Comparison of ENCODE assay signal across 8 mouse cellular contexts in genomic region chr13:37963354-37964007, GRCm38 (mm10). TPM values are rescaled to one million over a fixed set of nuclear protein-coding genes. Genes with fewer than 3 reads are reported as not detected.
DNase-seq lines count a peak whose midpoint lies in the region; ATAC-seq and TF ChIP-seq lines count a peak whose summit lies in the region.

No protein-coding gene starts in this region.

- H3K36me3 ChIP-seq in forebrain, embryonic 16.5 days (ENCODE audit: control insufficient read depth, insufficient read depth): no peaks in the 10 kb centered on the region
- H3K36me3 ChIP-seq in lung, embryonic 14.5 days (ENCODE audit: insufficient read depth): no peaks in the 10 kb centered on the region
- no peaks in the 10 kb centered on the region for H3K36me3 ChIP-seq in neural tube, embryonic 15.5 days

- H3K9ac ChIP-seq in forebrain, embryonic 16.5 days (replicated peaks; ENCODE audit: low read depth, low read length): no peak overlapping the region
- H3K9ac ChIP-seq in lung, embryonic 14.5 days: peak overlapping the region; percentile 59
- H3K9ac ChIP-seq in neural tube, embryonic 15.5 days (replicated peaks): no peak overlapping the region

- peak; percentile 90 for TF ChIP-seq CTCF in lung, embryonic 14.5 days (IDR thresholded peaks at IDR 0.05; ENCODE audit: low read depth)

- ATAC-seq in forebrain, embryonic 16.5 days: no peak
- ATAC-seq in lung, embryonic 14.5 days (ENCODE audit: insufficient read depth): peak; percentile 26; the same call in 1 of the 2 replicates
- ATAC-seq in neural tube, embryonic 15.5 days (ENCODE audit: low FRiP score): no peak

- H3K4me3 ChIP-seq in forebrain, embryonic 16.5 days (replicated peaks; ENCODE audit: low read length): peak overlapping the region; percentile 30; the same call in 1 of the 2 replicates
- peak overlapping the region; percentile 38 for H3K4me3 ChIP-seq in lung, embryonic 14.5 days (ENCODE audit: low read depth, low read length)
- H3K4me3 ChIP-seq in neural tube, embryonic 15.5 days (replicated peaks): peak overlapping the region; percentile 28; the same call in 1 of the 2 replicates

- H3K9me3 ChIP-seq in forebrain, embryonic 16.5 days (ENCODE audit: control insufficient read depth, low read length): no peaks in the 10 kb centered on the region
- no peaks in the 10 kb centered on the region for H3K9me3 ChIP-seq in lung, embryonic 14.5 days (ENCODE audit: low read depth, low read length)
- no peaks in the 10 kb centered on the region for H3K9me3 ChIP-seq in neural tube, embryonic 15.5 days (replicated peaks)

- under 1% methylated on average over 12 of the region's 12 CpGs for WGBS in forebrain, embryonic 16.5 days
- WGBS in lung, embryonic 14.5 days: 2% methylated on average over 12 of the region's 12 CpGs
- under 1% methylated on average over 12 of the region's 12 CpGs for WGBS in neural tube, embryonic 15.5 days

- H3K27ac ChIP-seq in forebrain, embryonic 16.5 days (ENCODE audit: low read length): no peak overlapping the region
- H3K27ac ChIP-seq in lung, embryonic 14.5 days (ENCODE audit: low read depth): no peak overlapping the region; the same call in 1 of the 2 replicates
- H3K27ac ChIP-seq in neural tube, embryonic 15.5 days (replicated peaks): no peak overlapping the region

- H3K4me2 ChIP-seq in forebrain, embryonic 16.5 days (ENCODE audit: low read length): peak overlapping the region; percentile 46
- peak overlapping the region; percentile 68 for H3K4me2 ChIP-seq in lung, embryonic 14.5 days
- peak overlapping the region; percentile 54 for H3K4me2 ChIP-seq in neural tube, embryonic 15.5 days

- peak; percentile 85 for DNase-seq in MEL-GATA-1-ER (ENCODE audit: extremely low read depth, low read depth)
- DNase-seq in cerebellum, adult 18-20 months: peak; percentile 65 to 67
- peak; percentile 88 for DNase-seq in heart, postnatal 4 days
- DNase-seq in layer of hippocampus, adult 18-20 months (ENCODE audit: low spot score in 2 of 2): peak; percentile 50 to 80
- DNase-seq in lung, embryonic 14.5 days: peak; percentile 94
- DNase-seq in thymus, adult 18-20 months: peak; percentile 40 to 62

- H3K27me3 ChIP-seq in forebrain, embryonic 16.5 days (replicated peaks; ENCODE audit: control insufficient read depth, insufficient read depth, low read length): no peaks in the 10 kb centered on the region
- H3K27me3 ChIP-seq in lung, embryonic 14.5 days (ENCODE audit: insufficient read depth, low read length): no peaks in the 10 kb centered on the region
- 0 out of 2 replicates have a peak, but pooled peaks cover 4% of the 10 kb centered on the region for H3K27me3 ChIP-seq in neural tube, embryonic 15.5 days (replicated peaks)

- H3K4me1 ChIP-seq in forebrain, embryonic 16.5 days (replicated peaks; ENCODE audit: control insufficient read depth, insufficient read depth, low read length): peaks cover 11% of the 10 kb centered on the region
- H3K4me1 ChIP-seq in lung, embryonic 14.5 days (ENCODE audit: insufficient read depth): peaks cover 14% of the 10 kb centered on the region
- H3K4me1 ChIP-seq in neural tube, embryonic 15.5 days: peaks cover 19% of the 10 kb centered on the region

RNA-seq across cellular contexts. Expression of gene Ssr1, which starts 30.5 kb away (rescaled TPM):
- polyA plus RNA-seq in forebrain, embryonic 16.5 days (2015; fragmentation: Nextera tagmentation; extraction: Ambion mirVana): 74.0 and 90.4 TPM in 2 replicates
- total RNA-seq in heart, postnatal 4 days (2021): 10 to 100 TPM; 93.1 to 98.7 TPM
- total RNA-seq in layer of hippocampus, adult 18-20 months (2021): 10 to 100 TPM; 82.1 to 93.6 TPM
- polyA plus RNA-seq in lung, embryonic 14.5 days (2014; fragmentation: Nextera tagmentation; extraction: Ambion mirVana): 158 and 182 TPM in 2 replicates
- polyA plus RNA-seq in neural tube, embryonic 15.5 days (2015; fragmentation: Nextera tagmentation; extraction: Ambion mirVana): 64.5 and 67.1 TPM in 2 replicates
